Mouse (Mus musculus) retina, postnatal 7 days (tissue): Measurements from ENCODE around the gene Zbtb18.

Source experiments
- DNase-seq: peaks from one replicate; pipeline ENCODE4 v3.0.0-alpha.2; 2012; ENCODE audit warnings: low read depth, low spot score

Gene Zbtb18

GRCm38 (mm10) chr1:177442196-177442808, at the start of gene Zbtb18:
TSS of gene Zbtb18 (plus strand) at chr1:177442351.
- DNase-seq: no peak

DNA sequence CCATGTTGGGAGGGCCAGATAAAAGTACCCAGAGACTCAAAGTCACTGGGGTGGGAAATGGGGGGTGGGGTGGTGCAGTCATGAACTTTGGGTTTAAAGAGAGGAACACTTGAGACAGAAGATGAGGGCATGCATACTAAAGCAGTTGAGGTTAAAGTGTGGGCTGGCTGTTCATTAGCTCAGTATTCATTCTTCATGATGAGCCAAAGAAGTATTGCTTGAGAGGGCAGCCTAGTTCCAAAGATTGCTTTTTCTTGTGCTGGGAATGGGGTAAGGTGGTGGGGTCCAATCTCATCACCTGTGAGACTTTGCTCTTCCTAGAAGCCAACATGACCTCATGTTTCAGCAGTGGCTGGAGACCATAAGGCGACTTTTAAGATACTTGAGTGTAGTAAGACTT, 44.7 kb upstream of the Zbtb18 start:
- DNase-seq: no peak

DNA sequence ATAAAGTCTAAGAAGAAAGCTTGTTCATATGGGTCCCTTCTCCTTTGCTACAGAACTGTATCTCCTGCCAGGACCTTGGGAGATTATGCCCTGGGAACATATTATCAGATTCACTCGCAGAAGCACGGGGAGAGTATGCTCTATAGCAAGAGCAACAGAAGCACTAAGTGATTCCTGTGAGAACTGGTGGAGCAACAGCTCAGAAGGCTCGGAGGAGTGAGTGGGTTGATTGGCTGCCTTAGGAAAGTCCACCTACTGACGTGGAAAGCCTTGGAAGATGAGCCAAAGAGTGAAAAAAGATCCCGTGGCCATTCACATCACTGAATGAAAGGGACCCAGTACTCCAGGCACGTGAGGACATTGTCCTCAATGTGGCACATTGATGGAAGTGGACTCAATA, 37.0 kb upstream of the Zbtb18 start:
- no peak for DNase-seq

DNA sequence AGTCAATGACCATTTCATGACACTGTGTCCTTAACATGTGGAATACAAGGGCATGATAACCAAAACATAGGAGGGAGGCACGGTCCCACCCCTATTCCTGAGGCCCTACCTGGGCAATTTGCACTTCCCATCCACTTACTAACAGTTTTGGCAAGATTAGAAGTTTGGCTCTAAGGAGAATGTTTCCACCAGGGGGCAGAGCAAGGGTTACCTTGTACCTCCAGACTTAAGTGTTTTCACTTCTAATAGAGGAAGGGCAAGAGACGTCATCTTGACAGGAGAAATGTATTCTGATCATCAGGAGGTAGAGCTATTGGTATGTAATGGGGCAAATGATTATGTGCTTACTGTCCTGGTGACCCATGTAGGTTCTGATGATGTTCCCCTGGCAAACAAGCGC, 33.5 kb upstream of the Zbtb18 start:
- no peak for DNase-seq

DNA sequence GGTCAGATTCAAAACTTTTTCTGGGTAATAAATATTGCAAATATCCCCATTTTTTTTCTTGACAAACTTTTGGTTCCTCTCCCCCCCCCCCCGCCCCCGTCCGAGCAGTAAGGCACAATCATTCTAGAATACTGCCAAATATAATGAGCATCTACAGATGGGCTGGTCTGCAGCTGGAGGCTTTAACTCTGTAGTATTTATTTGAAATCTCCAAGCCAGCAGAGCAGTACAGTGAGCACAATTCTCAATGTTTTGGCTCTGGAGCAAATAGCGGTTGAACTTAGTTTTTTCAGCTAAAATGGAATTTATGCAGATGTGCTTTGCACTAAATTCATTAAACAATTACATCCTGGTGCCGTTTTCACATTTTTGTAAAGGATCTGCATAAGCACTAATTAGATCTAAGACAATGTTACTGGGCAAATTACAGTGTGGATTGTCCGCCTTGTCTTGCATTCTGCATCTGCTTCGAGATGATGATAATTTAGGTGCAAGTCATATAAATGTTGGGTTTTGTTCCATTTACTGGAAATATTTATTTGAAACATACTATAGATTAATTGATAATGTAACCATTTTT, 31.3 kb upstream of the Zbtb18 start:
- no peak for DNase-seq

DNA sequence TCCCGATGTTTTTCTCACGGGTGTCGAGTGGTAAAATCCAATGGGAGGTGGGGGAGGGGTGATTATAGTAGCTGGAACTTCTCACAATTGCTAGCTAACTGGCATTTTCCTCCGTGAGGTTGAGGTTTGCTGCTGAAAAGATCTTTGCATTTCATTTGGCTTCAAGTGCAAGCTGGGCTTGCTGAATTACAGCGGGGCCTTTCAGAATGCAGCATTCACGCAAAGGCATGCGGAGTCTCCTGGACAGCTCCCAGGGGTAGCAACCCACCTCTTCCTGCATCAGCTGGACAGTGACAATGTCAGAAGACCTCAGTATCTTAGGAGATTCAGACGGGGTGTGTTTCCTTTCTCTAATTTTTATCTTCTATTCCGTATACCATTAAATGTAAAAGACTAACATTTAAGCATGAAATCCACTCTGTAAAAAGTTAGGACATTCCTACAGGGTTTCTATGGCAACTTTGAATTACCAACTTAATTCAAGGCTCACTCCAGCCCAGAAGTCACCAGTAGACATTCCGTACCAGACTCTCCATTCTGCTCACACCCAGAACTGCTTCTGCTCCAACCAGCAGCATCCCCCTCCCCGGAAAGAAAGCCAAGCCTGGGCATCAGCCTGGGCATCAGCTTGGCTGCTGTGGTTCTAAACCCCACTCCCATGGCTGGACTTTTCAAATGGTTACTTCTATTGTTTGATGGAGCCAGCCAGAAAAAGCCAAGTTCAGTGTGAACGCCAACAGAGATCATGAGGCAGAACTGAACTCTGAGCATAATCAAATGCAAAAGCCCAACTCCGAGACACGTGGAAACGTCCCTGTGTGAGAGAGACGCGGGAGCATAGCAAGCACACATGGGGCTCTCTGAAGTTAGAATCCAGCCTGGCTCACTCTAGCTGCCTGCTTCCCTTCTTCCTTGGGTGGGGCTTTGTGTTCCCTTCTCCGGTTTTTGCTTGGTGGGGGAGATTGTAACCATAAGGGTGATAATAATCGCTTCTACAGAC, 30.5 kb upstream of the Zbtb18 start:
- no peak for DNase-seq

- no peak for DNase-seq
Observed at GRCm38 (mm10) chr1:177419331-177419730, 22.8 kb upstream of the Zbtb18 start.

DNA sequence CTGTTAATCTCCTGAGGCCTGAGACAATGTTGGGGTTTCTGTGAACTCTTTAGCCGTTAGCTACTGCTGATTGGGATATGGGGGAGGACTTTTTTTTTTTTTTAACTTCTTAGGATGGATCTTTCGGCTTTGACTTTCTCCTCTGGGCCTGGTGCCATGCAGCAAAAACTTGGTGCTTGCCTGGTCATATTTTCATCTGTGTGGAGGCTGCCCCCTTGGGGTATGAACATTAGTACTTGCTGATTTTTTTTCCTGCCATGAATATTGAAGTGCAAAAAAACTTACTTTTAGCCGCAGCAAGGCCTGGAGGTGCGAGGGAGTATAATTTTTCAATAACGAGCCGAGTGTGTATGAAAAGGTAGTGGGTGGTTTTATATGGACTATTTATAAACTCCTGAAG, 22.0 kb upstream of the Zbtb18 start:
- no peak for DNase-seq

DNA sequence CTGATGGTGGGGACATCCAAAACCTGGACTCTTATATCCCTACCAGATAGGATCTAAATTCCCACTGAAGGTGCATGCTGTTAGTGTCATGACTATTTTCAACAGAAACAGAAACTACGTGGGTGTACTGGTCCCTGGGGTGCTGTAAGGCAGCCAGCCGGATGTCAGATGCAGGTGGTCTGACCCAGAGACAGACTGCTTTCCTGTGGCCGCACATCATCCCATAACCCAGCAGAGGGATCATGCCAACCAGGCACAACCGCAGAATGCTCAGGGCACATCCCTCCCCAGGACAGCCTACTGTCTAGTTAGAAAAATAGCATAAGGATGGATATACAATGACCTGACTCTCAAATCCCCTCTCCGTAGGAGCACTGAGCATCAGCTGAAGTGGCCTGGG, 14.3 kb upstream of the Zbtb18 start:
- DNase-seq: no peak

GRCm38 (mm10) chr1:177428338-177428737, 13.8 kb upstream of the Zbtb18 start:
- no peak for DNase-seq

DNA sequence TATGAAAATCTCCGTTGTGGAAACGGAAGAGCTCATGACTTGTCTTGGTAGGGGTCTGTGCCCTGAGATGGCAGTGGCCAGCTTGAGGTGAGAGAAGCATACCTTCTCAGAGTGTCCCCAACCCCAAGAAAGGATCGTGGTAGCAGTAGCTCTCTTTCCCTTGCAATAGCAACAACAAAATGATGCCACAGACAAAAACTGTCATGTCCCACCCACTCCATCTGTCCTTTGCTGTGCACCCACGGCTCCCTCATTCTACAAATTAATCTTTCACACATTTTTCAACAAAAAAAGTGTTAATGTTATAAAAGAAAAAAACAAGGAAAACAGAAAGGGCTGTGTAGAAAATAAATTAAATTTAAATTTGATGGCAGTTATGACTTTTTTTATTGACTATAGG, 13.1 kb upstream of the Zbtb18 start:
- no peak for DNase-seq

- DNase-seq: no peak
Observed at GRCm38 (mm10) chr1:177440411-177440810, 1.7 kb upstream of the Zbtb18 start.

DNA sequence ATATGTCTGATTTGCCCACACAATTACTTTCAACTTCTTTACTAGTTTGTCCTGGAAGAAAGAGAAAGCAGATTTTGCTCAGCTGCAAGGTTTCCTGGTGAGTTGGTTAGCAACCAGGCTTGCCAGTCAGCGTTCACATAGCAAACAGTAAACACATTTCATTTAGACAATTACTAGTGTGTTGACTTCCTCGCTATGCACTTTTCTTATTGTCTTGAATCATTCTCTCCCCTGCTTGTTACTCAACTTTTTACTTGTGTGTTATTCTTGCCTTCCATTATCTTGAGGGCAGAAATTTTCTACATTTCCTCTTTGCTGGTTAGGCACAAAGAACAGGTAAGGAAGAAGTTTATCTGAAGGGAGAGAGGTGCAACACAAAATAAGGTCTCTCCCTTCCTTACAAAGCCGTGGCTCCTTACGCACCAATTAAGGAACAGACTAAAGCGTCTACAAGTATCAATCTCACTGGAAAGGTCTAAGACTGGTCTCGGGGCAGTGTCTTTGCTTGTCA, 1.1 kb upstream of the Zbtb18 start:
- no peak for DNase-seq

DNA sequence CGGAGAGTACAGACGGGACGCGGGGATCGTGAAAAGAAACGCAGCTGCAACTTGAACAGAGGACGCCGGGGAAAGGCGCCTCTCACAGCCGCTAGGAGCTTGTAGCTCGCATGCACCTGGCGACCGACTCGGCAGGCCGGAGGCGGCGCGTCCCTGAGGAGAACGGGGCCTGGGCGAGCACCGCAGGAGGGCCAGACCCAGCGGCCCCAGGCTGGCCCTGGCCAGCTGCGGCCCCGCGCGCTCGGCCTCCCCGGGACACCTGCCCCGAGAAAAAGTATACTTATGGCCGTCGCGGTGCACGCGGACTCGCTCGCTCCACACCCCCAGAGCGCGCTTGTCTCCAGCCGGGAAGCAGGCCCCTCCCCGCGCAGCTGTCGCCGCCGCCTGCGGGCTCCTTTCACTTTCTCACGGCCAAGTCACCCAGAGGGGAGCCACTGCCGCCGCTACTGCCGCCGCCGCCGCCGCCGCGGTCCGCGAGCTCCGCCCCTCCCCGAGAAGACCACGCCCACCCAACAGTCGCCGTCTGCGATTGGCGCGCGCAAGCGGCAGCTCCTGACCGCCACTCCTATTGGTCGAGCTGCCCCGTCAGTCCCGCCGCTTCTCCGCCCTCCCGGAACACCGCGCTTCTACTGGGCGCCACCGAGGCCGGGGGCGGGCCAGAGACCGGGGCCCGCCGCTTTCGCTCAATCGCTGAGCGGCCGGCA, 507 bp upstream of the Zbtb18 start:
- peak; percentile 91 for DNase-seq

GRCm38 (mm10) chr1:177442821-177443723, 921 bp downstream of the Zbtb18 start:
- DNase-seq: no peak

DNA sequence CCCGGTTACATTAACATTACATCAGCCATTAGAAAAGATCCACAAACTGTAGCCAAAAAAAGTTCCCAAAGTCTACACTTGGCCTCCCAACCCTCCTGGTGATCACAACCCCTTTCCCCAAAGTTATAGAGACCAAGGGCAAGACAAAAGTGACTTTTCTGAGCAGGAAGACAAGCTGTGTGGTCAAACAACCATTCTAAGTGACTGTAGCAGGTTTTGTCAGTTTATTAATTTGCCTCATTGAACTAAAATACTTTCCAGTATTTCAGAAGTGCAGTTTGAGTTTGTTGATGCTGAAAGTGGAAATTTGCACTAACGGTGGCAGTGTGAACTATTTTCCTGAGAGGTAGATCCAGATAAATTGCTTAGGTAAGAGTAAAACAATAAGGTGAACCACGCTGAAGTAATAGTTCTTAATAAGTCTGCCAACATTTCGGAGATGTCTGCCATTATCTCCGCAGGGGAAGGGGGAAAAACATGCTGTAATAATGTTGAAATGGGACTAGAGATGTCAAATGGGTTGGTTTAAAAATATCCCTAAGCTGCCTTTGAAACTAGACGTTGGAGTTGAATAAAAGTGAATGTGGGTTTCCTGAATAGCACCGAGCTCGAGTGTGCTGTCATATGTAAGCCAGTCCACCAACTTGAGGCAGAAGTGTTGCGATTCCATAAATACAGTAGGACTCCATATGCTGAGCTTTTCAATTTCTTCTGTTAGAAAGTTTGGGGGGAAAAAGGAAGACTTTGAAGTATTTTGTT, 1.8 kb downstream of the Zbtb18 start:
- no peak for DNase-seq

DNA sequence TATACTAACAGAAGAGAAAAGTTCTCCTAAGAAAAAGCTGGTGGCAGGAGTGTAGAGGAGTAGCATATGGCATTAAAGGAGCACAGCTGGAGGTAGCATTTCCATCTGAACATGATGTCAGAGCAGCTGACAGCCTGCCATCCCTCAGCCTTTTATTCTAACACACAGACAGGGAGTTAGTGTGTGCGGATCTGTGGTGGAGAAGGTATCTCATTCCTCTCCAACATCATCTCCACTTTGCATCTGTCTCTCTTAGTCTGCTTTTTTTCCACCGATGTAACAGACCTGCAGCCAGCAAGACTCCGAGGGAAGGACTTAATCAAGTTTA, 2.3 kb downstream of the Zbtb18 start:
- DNase-seq: no peak

GRCm38 (mm10) chr1:177444941-177445340, 2.8 kb downstream of the Zbtb18 start:
- no peak for DNase-seq

- peak; percentile 43 for DNase-seq
Observed at GRCm38 (mm10) chr1:177445461-177446130, 3.4 kb downstream of the Zbtb18 start.

GRCm38 (mm10) chr1:177447086-177447485, 4.9 kb downstream of the Zbtb18 start:
- no peak for DNase-seq
